Mouse (Mus musculus) retina, postnatal 7 days (tissue): ENCODE data around the gene Grip1.

ENCODE experiments used
- DNase-seq: peaks from one replicate; pipeline ENCODE4 v3.0.0-alpha.2; 2012; ENCODE audit warnings: low read depth, low spot score

Grip1 gene

GRCm38 (mm10) chr10:119943906-119944305 is 490.3 kb downstream of the Grip1 start:
- no peak for DNase-seq

- no peak for DNase-seq
These were observed 497.8 kb downstream of the Grip1 start for GRCm38 (mm10) chr10:119951460-119951859.

GRCm38 (mm10) chr10:119957260-119957955 is 503.8 kb downstream of the Grip1 start:
- no peak for DNase-seq

- DNase-seq = no peak
These were observed 507.3 kb downstream of the Grip1 start for GRCm38 (mm10) chr10:119960915-119961314.

GRCm38 (mm10) chr10:119966321-119966720 is 512.7 kb downstream of the Grip1 start:
- DNase-seq = no peak

- no peak for DNase-seq
These were observed 525.8 kb downstream of the Grip1 start for GRCm38 (mm10) chr10:119979396-119979795.

- no peak for DNase-seq
These were observed 526.4 kb downstream of the Grip1 start for GRCm38 (mm10) chr10:119980032-119980431.

- no peak for DNase-seq
These were observed 530.7 kb downstream of the Grip1 start for GRCm38 (mm10) chr10:119984299-119984698.

GRCm38 (mm10) chr10:119998475-119998874 is 544.8 kb downstream of the Grip1 start:
- DNase-seq = no peak

- no peak for DNase-seq
These were observed 548.5 kb downstream of the Grip1 start for GRCm38 (mm10) chr10:120002149-120002548.

- DNase-seq = no peak
These were observed 550.5 kb downstream of the Grip1 start for GRCm38 (mm10) chr10:120004096-120004495.

GRCm38 (mm10) chr10:120005581-120005980 is 552.0 kb downstream of the Grip1 start:
- no peak for DNase-seq

- no peak for DNase-seq
These were observed 558.7 kb downstream of the Grip1 start for GRCm38 (mm10) chr10:120012331-120012730.

GRCm38 (mm10) chr10:120015117-120015516 is 561.5 kb downstream of the Grip1 start:
- no peak for DNase-seq

GRCm38 (mm10) chr10:120026437-120026836 is 572.8 kb downstream of the Grip1 start:
- no peak for DNase-seq

- no peak for DNase-seq
These were observed 577.3 kb downstream of the Grip1 start for GRCm38 (mm10) chr10:120030901-120031300.

GRCm38 (mm10) chr10:120031316-120031715 is 577.7 kb downstream of the Grip1 start:
- DNase-seq = no peak

- no peak for DNase-seq
These were observed 580.2 kb downstream of the Grip1 start for GRCm38 (mm10) chr10:120033866-120034265.

GRCm38 (mm10) chr10:120035211-120035733 is 581.6 kb downstream of the Grip1 start:
- DNase-seq = no peak

- DNase-seq = no peak
These were observed 582.2 kb downstream of the Grip1 start for GRCm38 (mm10) chr10:120035824-120036223.

- no peak for DNase-seq
These were observed 584.6 kb downstream of the Grip1 start for GRCm38 (mm10) chr10:120038194-120038593.

GRCm38 (mm10) chr10:120044237-120044636 is 590.6 kb downstream of the Grip1 start:
- no peak for DNase-seq

- DNase-seq = no peak
These were observed 591.1 kb downstream of the Grip1 start for GRCm38 (mm10) chr10:120044714-120045234.
